Mouse (Mus musculus): ENCODE measurements around the gene Tprgl. TPM values are rescaled to one million over a fixed set of nuclear protein-coding genes. Genes with fewer than 3 reads are reported as not detected.

The Tprgl gene
- polyA plus RNA-seq, 1 experiment from 2014 or later = 144 TPM

- no peak overlapping the region for H3K27ac ChIP-seq
- ATAC-seq (ENCODE audit: insufficient number of reproducible peaks, insufficient read depth, low FRiP score, low TSS enrichment) = no peak
- no peak overlapping the region for H3K4me2 ChIP-seq (replicated peaks)
- WGBS = 61% methylated on average over 5 of the region's 5 CpGs
- peaks cover 20% of the 10 kb centered on the region for H3K4me1 ChIP-seq
- no peaks in the 10 kb centered on the region for H3K36me3 ChIP-seq
- H3K9me3 ChIP-seq = no peaks in the 10 kb centered on the region
- no peak overlapping the region for H3K4me3 ChIP-seq
- peaks cover 85% of the 10 kb centered on the region for H3K27me3 ChIP-seq
- H3K9ac ChIP-seq = no peak overlapping the region
These were observed 23.3 kb downstream of the Tprgl start for GRCm38 (mm10) chr4:154137139-154137538.

DNA sequence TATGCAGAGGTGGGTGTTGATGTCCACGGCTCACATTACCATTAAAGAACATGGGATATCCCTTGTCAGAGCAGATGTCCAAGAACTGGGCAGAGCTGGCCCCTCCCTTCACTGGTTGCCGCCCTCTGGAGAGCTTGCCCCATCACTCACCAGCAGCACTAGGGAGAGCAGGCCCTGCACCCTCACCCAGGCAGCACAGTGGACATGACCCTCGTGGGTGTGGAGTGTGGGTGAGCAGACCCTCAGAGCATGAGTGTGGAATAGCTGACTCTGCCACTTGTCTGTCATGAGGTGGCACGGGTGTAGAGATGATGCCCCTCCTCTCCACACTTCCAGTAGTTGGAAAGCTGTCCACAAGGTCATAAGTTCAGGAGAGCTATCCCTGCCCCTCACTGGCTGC is 25.7 kb downstream of the Tprgl start:
- H3K9ac ChIP-seq = no peak overlapping the region
- peaks cover 5% of the 10 kb centered on the region for H3K4me1 ChIP-seq
- ATAC-seq (ENCODE audit: insufficient number of reproducible peaks, insufficient read depth, low FRiP score, low TSS enrichment) = 0 out of 2 replicates have a peak, but pooled peaks have one; percentile 47
- H3K27me3 ChIP-seq = peaks cover 64% of the 10 kb centered on the region
- no peak overlapping the region for H3K27ac ChIP-seq
- H3K4me2 ChIP-seq (replicated peaks) = no peak overlapping the region
- no peaks in the 10 kb centered on the region for H3K36me3 ChIP-seq
- H3K4me3 ChIP-seq = no peak overlapping the region
- no peaks in the 10 kb centered on the region for H3K9me3 ChIP-seq
- 70% methylated on average over 4 of the region's 4 CpGs for WGBS

- Histone ChIP-seq H3K36me3 (no peaks in the 10 kb centered on the region), H3K27me3 (peaks cover 34% of the 10 kb centered on the region), H3K4me2 (replicated peaks) (no peak overlapping the region), H3K9ac (no peak overlapping the region), H3K9me3 (no peaks in the 10 kb centered on the region), H3K4me3 (no peak overlapping the region), H3K4me1 (no peaks in the 10 kb centered on the region), H3K27ac (no peak overlapping the region)
- ATAC-seq (ENCODE audit: insufficient number of reproducible peaks, insufficient read depth, low FRiP score, low TSS enrichment) = no peak
- WGBS = 83% methylated on average over 4 of the region's 4 CpGs
These were observed 28.6 kb downstream of the Tprgl start for GRCm38 (mm10) chr4:154131894-154132293.

GRCm38 (mm10) chr4:154129950-154130349 is 30.5 kb downstream of the Tprgl start:
- Histone ChIP-seq H3K27ac (no peak overlapping the region), H3K4me1 (no peaks in the 10 kb centered on the region), H3K4me2 (replicated peaks) (no peak overlapping the region), H3K9ac (no peak overlapping the region), H3K36me3 (no peaks in the 10 kb centered on the region), H3K27me3 (peaks cover 24% of the 10 kb centered on the region), H3K9me3 (no peaks in the 10 kb centered on the region), H3K4me3 (no peak overlapping the region)
- ATAC-seq (ENCODE audit: insufficient number of reproducible peaks, insufficient read depth, low FRiP score, low TSS enrichment) = no peak

DNA sequence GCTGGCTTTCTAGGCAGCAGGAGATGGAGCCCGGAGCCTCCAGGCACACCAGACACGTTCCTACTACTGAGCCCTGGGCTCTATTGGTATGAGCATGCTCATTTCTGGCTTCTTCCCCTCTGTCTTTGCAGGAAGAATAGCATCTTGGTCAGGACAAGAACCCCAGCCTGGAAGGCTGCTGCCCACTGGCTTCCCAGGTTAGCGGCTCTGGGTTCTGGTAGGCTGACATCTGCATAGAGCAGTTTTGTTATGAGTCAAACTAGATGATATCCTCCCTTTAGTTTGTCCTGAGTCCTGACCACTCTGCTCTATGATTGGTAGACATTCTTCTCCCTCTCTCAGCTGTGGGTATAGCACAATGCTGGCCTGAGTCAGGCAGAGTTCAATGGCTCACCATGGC is 33.2 kb downstream of the Tprgl start:
- WGBS = 74% methylated on average over 3 of the region's 3 CpGs
- Histone ChIP-seq H3K9me3 (no peaks in the 10 kb centered on the region), H3K4me1 (no peaks in the 10 kb centered on the region), H3K4me2 (replicated peaks) (no peak overlapping the region), H3K4me3 (no peak overlapping the region), H3K9ac (no peak overlapping the region), H3K27ac (no peak overlapping the region), H3K36me3 (no peaks in the 10 kb centered on the region), H3K27me3 (peaks cover 10% of the 10 kb centered on the region; the same call in 1 of the 2 replicates)
- no peak for ATAC-seq (ENCODE audit: insufficient number of reproducible peaks, insufficient read depth, low FRiP score, low TSS enrichment)

DNA sequence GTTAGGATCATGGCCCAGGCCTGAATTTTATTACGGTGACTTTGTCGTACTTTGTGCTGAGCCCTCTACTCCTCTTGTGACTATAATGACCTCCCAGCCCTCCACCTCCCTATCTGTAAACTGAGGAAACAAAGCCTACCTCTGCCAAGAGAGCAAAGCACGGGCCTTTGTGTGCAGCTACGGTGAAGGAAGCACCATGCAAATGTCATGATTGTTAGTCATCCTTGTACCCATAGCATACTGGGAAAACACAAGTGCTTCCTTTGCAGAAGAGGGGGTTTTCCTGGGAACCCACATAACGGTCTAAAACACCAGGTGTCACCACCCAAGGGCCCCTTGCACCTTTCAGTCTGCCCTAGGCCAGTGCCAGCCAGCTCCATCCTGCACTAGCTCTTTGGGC is 35.3 kb downstream of the Tprgl start:
- Histone ChIP-seq H3K36me3 (no peaks in the 10 kb centered on the region), H3K9ac (no peak overlapping the region), H3K27ac (no peak overlapping the region), H3K27me3 (peaks cover 15% of the 10 kb centered on the region; the same call in 1 of the 2 replicates), H3K9me3 (no peaks in the 10 kb centered on the region), H3K4me2 (replicated peaks) (no peak overlapping the region), H3K4me1 (no peaks in the 10 kb centered on the region), H3K4me3 (no peak overlapping the region)
- 72% methylated on average over 5 of the region's 5 CpGs for WGBS
- no peak for ATAC-seq (ENCODE audit: insufficient number of reproducible peaks, insufficient read depth, low FRiP score, low TSS enrichment)

DNA sequence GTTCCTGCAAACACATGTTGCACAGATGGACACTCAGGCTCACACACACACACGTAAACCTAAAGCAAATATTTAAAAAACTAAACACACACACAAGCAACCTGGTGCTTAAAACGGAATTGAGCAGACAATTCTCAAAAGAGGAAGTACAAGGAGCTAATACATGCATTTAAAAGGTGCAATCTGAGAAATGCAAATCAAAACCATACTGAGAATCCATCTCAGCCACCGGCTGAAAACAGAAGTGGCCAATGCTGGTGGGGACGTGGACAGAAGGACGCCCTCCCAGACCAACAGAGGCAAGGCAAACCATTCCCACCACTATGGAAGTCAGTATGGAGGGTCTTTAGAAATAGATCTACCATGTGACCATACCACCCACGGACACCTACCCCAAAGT is 36.9 kb downstream of the Tprgl start:
- H3K9ac ChIP-seq = no peak overlapping the region
- no peak overlapping the region for H3K4me2 ChIP-seq (replicated peaks)
- WGBS = 69% methylated on average over 6 of the region's 6 CpGs
- no peak overlapping the region for H3K27ac ChIP-seq
- no peaks in the 10 kb centered on the region for H3K36me3 ChIP-seq
- no peak overlapping the region for H3K4me3 ChIP-seq
- no peaks in the 10 kb centered on the region for H3K4me1 ChIP-seq
- ATAC-seq (ENCODE audit: insufficient number of reproducible peaks, insufficient read depth, low FRiP score, low TSS enrichment) = no peak
- H3K9me3 ChIP-seq = no peaks in the 10 kb centered on the region
- H3K27me3 ChIP-seq = peaks cover 15% of the 10 kb centered on the region; the same call in 1 of the 2 replicates

DNA sequence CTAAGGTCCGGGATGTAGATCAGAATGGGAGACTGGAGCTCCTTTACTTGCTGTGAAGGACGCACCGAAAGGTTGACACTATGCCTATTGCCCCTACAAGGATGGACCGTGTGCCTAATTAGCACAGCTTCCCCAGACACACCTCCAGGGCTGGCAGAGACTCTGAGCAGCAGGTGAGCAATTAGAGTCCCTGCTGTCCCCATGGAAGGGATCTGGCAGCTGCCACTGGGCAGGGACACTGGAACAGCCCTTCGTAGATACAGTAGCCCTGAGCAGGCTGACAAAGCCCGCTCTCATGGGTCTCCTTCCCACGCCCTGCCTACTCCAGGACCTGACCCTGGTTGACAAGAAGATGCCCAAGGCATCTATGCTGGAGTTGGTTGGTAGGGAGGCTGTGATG is 38.1 kb downstream of the Tprgl start:
- no peak overlapping the region for H3K4me3 ChIP-seq
- H3K4me2 ChIP-seq (replicated peaks) = no peak overlapping the region
- 74% methylated on average over 7 of the region's 7 CpGs for WGBS
- no peak overlapping the region for H3K27ac ChIP-seq
- H3K9me3 ChIP-seq = no peaks in the 10 kb centered on the region
- no peaks in the 10 kb centered on the region for H3K4me1 ChIP-seq
- H3K9ac ChIP-seq = no peak overlapping the region
- ATAC-seq (ENCODE audit: insufficient number of reproducible peaks, insufficient read depth, low FRiP score, low TSS enrichment) = no peak
- peaks cover 15% of the 10 kb centered on the region; the same call in 1 of the 2 replicates for H3K27me3 ChIP-seq
- no peaks in the 10 kb centered on the region for H3K36me3 ChIP-seq

GRCm38 (mm10) chr4:154121800-154122199 is 38.7 kb downstream of the Tprgl start:
- Histone ChIP-seq H3K27me3 (peaks cover 15% of the 10 kb centered on the region; the same call in 1 of the 2 replicates), H3K27ac (no peak overlapping the region), H3K9me3 (no peaks in the 10 kb centered on the region), H3K4me3 (no peak overlapping the region), H3K4me2 (replicated peaks) (no peak overlapping the region), H3K4me1 (no peaks in the 10 kb centered on the region), H3K9ac (no peak overlapping the region), H3K36me3 (no peaks in the 10 kb centered on the region)
- WGBS = 78% methylated on average over 11 of the region's 11 CpGs
- no peak for ATAC-seq (ENCODE audit: insufficient number of reproducible peaks, insufficient read depth, low FRiP score, low TSS enrichment)

GRCm38 (mm10) chr4:154119208-154119607 is 41.3 kb downstream of the Tprgl start:
- H3K9ac ChIP-seq = no peak overlapping the region
- H3K27ac ChIP-seq = no peak overlapping the region
- no peak overlapping the region for H3K4me3 ChIP-seq
- no peaks in the 10 kb centered on the region for H3K4me1 ChIP-seq
- H3K27me3 ChIP-seq = peaks cover 6% of the 10 kb centered on the region; the same call in 1 of the 2 replicates
- H3K36me3 ChIP-seq = no peaks in the 10 kb centered on the region
- H3K4me2 ChIP-seq (replicated peaks) = no peak overlapping the region
- no peak for ATAC-seq (ENCODE audit: insufficient number of reproducible peaks, insufficient read depth, low FRiP score, low TSS enrichment)
- H3K9me3 ChIP-seq = no peaks in the 10 kb centered on the region
- 80% methylated on average over 9 of the region's 9 CpGs for WGBS

- WGBS = 68% methylated on average over 9 of the region's 9 CpGs
- no peak for ATAC-seq (ENCODE audit: insufficient number of reproducible peaks, insufficient read depth, low FRiP score, low TSS enrichment)
- H3K4me2 ChIP-seq (replicated peaks) = no peak overlapping the region
- H3K9ac ChIP-seq = no peak overlapping the region
- no peaks in the 10 kb centered on the region for H3K36me3 ChIP-seq
- H3K4me1 ChIP-seq = no peaks in the 10 kb centered on the region
- no peaks in the 10 kb centered on the region for H3K9me3 ChIP-seq
- H3K27me3 ChIP-seq = peaks cover 6% of the 10 kb centered on the region; the same call in 1 of the 2 replicates
- no peak overlapping the region for H3K4me3 ChIP-seq
- no peak overlapping the region for H3K27ac ChIP-seq
These were observed 41.7 kb downstream of the Tprgl start for GRCm38 (mm10) chr4:154118782-154119181.

GRCm38 (mm10) chr4:154116421-154116820 is 44.0 kb downstream of the Tprgl start:
- H3K9ac ChIP-seq = no peak overlapping the region
- H3K36me3 ChIP-seq = no peaks in the 10 kb centered on the region
- H3K9me3 ChIP-seq = no peaks in the 10 kb centered on the region
- H3K27ac ChIP-seq = no peak overlapping the region
- no peak overlapping the region for H3K4me2 ChIP-seq (replicated peaks)
- H3K27me3 ChIP-seq = 0 out of 2 replicates have a peak, but pooled peaks cover 2% of the 10 kb centered on the region
- no peaks in the 10 kb centered on the region for H3K4me1 ChIP-seq
- no peak overlapping the region for H3K4me3 ChIP-seq
- WGBS = 53% methylated on average over 7 of the region's 7 CpGs
- no peak for ATAC-seq (ENCODE audit: insufficient number of reproducible peaks, insufficient read depth, low FRiP score, low TSS enrichment)

DNA sequence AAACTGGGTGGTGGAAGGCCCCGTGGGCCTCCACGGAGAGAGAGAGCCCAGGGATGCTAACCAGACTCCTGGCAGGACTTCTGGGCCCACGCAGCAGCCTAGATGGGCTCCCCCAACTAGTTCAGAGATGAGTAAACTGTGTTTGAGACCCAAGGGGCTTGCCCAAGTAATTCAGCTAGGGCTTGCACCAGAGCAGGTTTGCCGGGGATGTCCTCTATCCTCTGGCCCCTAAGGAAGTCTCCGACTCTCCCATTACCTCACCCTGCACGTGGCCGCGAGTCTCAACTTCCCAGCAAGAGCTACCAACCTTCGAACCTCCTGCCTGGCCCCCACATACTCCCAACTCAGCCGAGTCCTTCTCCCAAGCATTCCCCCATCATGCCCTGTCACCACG is 50.6 kb downstream of the Tprgl start:
- H3K9ac ChIP-seq = no peak overlapping the region
- 0 out of 2 replicates have a peak, but pooled peaks cover 9% of the 10 kb centered on the region for H3K27me3 ChIP-seq
- WGBS = 78% methylated on average over 11 of the region's 11 CpGs
- H3K4me1 ChIP-seq = peaks cover 6% of the 10 kb centered on the region; the same call in 1 of the 2 replicates
- no peak overlapping the region for H3K4me2 ChIP-seq (replicated peaks)
- H3K36me3 ChIP-seq = no peaks in the 10 kb centered on the region
- H3K4me3 ChIP-seq = no peak overlapping the region
- ATAC-seq (ENCODE audit: insufficient number of reproducible peaks, insufficient read depth, low FRiP score, low TSS enrichment) = no peak
- H3K9me3 ChIP-seq = no peaks in the 10 kb centered on the region
- no peak overlapping the region for H3K27ac ChIP-seq

Data from embryonic facial prominence, embryonic 12.5 days (tissue).